Mouse (Mus musculus) liver, adult 2 months (tissue): ENCODE results near the gene Slc16a8.

Source experiments
- CTCF ChIP-seq: fragments of 200-500 bp; IDR thresholded peaks from 2 replicates; pipeline ENCODE4 v1.5.1; 2011; ENCODE audit warnings: low read depth, low read length, control low read depth
- POLR2A ChIP-seq: fragments of 200-500 bp; IDR thresholded peaks from 2 replicates; pipeline ENCODE4 v1.6.1; 2011; ENCODE audit warnings: low read length, control low read depth; ENCODE audit not compliant: insufficient read depth; ENCODE audit errors: extremely low read depth

- TF ChIP-seq POLR2A (no peak), CTCF (no peak)
Measured at GRCm38 (mm10) chr15:79251781-79252491, 2.6 kb downstream of the Slc16a8 start.
